Mouse (Mus musculus) B cell, adult 62 days (primary cell): ENCODE measurements around the gene Vipr2. TPM values are rescaled to one million over a fixed set of nuclear protein-coding genes. Genes with fewer than 3 reads are reported as not detected.

Experiments
- total RNA-seq: library from RNA; stranded (reverse); gene quantifications from 4 replicates; pipeline ENCODE4 v1.2.4, GENCODE M21; 2023

Gene Vipr2
- 0.15 TPM in 1 of 4 replicates, not detected in the others for total RNA-seq

DNA sequence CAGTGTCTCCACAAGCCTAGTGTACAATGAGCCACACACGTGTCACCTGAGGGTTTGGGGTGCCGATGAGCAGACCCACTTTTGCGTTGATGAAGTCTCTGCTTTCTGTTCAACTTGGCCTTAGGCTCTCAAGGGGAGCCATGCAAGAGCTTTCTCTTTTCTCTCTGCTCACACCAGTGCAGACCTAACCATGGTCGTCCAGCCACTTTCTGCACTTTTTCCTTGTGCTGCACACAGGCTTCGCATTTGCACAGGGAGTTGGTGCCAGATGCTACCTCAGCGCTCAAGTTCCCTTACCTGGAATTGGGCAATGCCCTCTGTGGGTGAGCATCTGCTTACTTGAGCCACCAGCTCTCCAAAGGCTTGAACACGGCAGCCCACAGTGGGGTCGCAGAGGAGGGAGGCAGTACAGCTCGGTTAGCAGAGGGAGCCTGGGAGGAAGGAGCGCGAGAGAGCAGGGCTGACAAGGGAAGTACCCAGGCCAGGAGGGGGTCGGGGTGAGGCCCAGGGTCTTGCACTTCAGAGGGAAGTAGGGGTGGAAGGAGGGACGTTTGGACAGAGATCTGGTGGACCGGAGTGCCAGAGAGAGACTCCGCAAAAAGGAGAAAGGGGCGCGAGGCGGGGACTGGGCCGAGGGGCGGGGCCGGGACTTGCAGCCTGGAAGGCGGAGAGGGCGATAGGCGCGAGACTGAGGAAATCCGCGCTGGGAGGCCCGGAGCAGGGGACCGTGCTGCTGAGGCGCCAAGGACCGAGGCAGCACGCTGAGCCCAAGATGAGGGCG lies at the start of gene Vipr2:
TSS of gene Vipr2 (plus strand) at position 653 of the 781 bp plus-strand sequence.

GRCm38 (mm10) chr12:116047440-116048377 lies 29.8 kb upstream of the Vipr2 start, which contains the start of gene Zfp386:
TSS of gene Zfp386 (plus strand) at chr12:116047724.

Other genes starting within 250 kb of the Vipr2 start
- gene Zfp386, start 30.0 kb upstream of the Vipr2 start, total RNA-seq: 30.4 to 36.5 TPM (median 32.7 TPM) in 4 replicates
- gene Wdr60, start 185.3 kb downstream of the Vipr2 start, total RNA-seq: 1.3 to 3.7 TPM (median 2.8 TPM) in 4 replicates
- not detected in 4 replicates for gene Gm11027, start 197.7 kb downstream of the Vipr2 start, total RNA-seq
- 75.4 to 87.3 TPM (median 78.7 TPM) in 4 replicates for gene Esyt2, start 203.5 kb downstream of the Vipr2 start, total RNA-seq